20 mouse cellular contexts compared by ENCODE assay signal in the genomic region with DNA sequence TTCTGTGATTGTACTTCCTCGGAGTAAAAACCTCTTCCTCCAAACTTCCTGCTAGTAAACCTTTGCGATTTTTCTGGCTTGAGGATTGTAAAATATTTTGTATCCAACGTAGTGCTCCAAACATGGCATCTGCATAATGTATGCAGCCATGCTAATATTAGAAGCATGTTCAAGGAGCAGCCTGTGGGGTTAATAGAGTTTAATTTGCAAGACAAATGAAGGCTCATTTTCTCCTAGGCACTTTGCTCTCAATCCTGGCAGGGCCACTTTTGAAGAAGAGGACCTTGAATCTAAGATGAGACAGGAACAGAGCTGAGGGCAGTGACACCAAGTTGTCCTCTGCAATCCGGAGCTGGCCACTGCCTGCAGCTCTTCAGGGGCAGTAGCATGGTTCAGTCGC.
A peak's percentile ranks its signal among the peaks of the same experiment; 100 is the strongest.
DNase-seq lines count a peak whose midpoint lies in the region; ATAC-seq and TF ChIP-seq lines count a peak whose summit lies in the region.
"Had no signal": no experiment of that assay in that cellular context is flagged by ENCODE, and none has a peak within 500 bp of the region (broad histone marks: within the 10 kb centered on the region; RNA-seq: fewer than 3 reads in every experiment).

No protein-coding gene starts in this region.

- no peak overlapping the region for H3K4me3 ChIP-seq in forebrain, embryonic 14.5 days (ENCODE audit: low read depth, low read length)
- no peak overlapping the region for H3K4me3 ChIP-seq in forebrain, embryonic 12.5 days (replicated peaks)
- no peak overlapping the region for H3K4me3 ChIP-seq in midbrain, embryonic 13.5 days (replicated peaks)
- H3K4me3 ChIP-seq in midbrain, embryonic 16.5 days (ENCODE audit: low read depth, low read length): no peak overlapping the region
- H3K4me3 ChIP-seq in CH12.LX (replicated peaks in 1 of 3; ENCODE audit: low read depth in 2 of 3, low read length in 2 of 3, poor library complexity in 1 of 3): no peak overlapping the region
- H3K4me3 ChIP-seq: embryonic facial prominence, embryonic 10.5 days; embryonic facial prominence, embryonic 12.5 days; forebrain, embryonic 15.5 days had no signal

- ATAC-seq in forebrain, embryonic 14.5 days: no peak
- no peak for ATAC-seq in forebrain, embryonic 12.5 days (ENCODE audit: low FRiP score)
- no peak for ATAC-seq in midbrain, embryonic 13.5 days
- no peak for ATAC-seq in midbrain, embryonic 16.5 days
- no peak for ATAC-seq in granulocyte monocyte progenitor cell, adult 5-6 weeks (replicated peaks; ENCODE audit: poor library complexity, severe bottlenecking)
- ATAC-seq: CD4-positive, CD25-positive, alpha-beta regulatory T cell, adult 4 months; forebrain, embryonic 15.5 days; forebrain, postnatal 0 days had no signal

- H3K27ac ChIP-seq in forebrain, embryonic 14.5 days (ENCODE audit: low read depth, low read length): no peak overlapping the region
- no peak overlapping the region for H3K27ac ChIP-seq in forebrain, embryonic 12.5 days
- H3K27ac ChIP-seq in midbrain, embryonic 13.5 days: 0 out of 2 replicates have a peak overlapping the region, but pooled peaks have one; percentile 51
- H3K27ac ChIP-seq in midbrain, embryonic 16.5 days (ENCODE audit: low read length): no peak overlapping the region
- H3K27ac ChIP-seq in CH12.LX (ENCODE audit: insufficient read depth, low read depth): no peak overlapping the region
- H3K27ac ChIP-seq: embryonic facial prominence, embryonic 10.5 days; embryonic facial prominence, embryonic 12.5 days; forebrain, embryonic 15.5 days had no signal

- H3K9ac ChIP-seq in forebrain, embryonic 14.5 days (ENCODE audit: low read length): no peak overlapping the region
- H3K9ac ChIP-seq in forebrain, embryonic 12.5 days: no peak overlapping the region
- H3K9ac ChIP-seq in midbrain, embryonic 13.5 days (replicated peaks): no peak overlapping the region
- H3K9ac ChIP-seq in midbrain, embryonic 16.5 days (ENCODE audit: low read depth, low read length): no peak overlapping the region
- no peak overlapping the region; the same call in 1 of the 2 replicates for H3K9ac ChIP-seq in CH12.LX (ENCODE audit: insufficient read depth, low read depth)
- H3K9ac ChIP-seq: embryonic facial prominence, embryonic 12.5 days; forebrain, embryonic 15.5 days; forebrain, postnatal 0 days had no signal

- peak; percentile 46 for DNase-seq in forebrain, embryonic 14.5 days (ENCODE audit: low spot score)
- peak; percentile 63 for DNase-seq in CH12.LX (ENCODE audit: extremely low read depth)
- DNase-seq: adrenal gland, adult 2 months; adrenal gland, postnatal 10 days; adrenal gland, postnatal 25 days; B cell, adult 2 months; cerebellum, adult 11-12 months; cerebellum, adult 2 months; cerebellum, adult 9-10 months; cerebellum, postnatal 10 days; cerebellum, postnatal 25 days; forebrain, postnatal 0 days had no signal

- no peak for TF ChIP-seq EP300 in CH12.LX (IDR thresholded peaks at IDR 0.05; ENCODE audit: low read length)

- in situ Hi-C loops in CH12.LX (cut with MboI; ENCODE audit: low pct_ligation_motif_present, low pct_unique_long_range_greater_than_20kb, low sequenced_read_pairs): no loop called here

- dilution Hi-C loops in CH12.LX (cut with MboI; ENCODE audit: extremely low pct_ligation_motif_present, extremely low pct_unique_long_range_greater_than_20kb, low sequenced_read_pairs): no loop called here

- TF ChIP-seq POLR2A in CH12.LX (IDR thresholded peaks at IDR 0.05; ENCODE audit: low read depth, low read length): no peak

- no peak for TF ChIP-seq RAD21 in CH12.LX (IDR thresholded peaks at IDR 0.05; ENCODE audit: low read depth, low read length)

- peaks cover 7% of the 10 kb centered on the region for H3K4me1 ChIP-seq in forebrain, embryonic 14.5 days (ENCODE audit: control insufficient read depth, insufficient read depth, low read length)
- H3K4me1 ChIP-seq in forebrain, embryonic 12.5 days: peaks cover 17% of the 10 kb centered on the region
- H3K4me1 ChIP-seq in midbrain, embryonic 13.5 days (replicated peaks): peaks cover 36% of the 10 kb centered on the region
- peaks cover 14% of the 10 kb centered on the region; the same call in 1 of the 2 replicates for H3K4me1 ChIP-seq in midbrain, embryonic 16.5 days (ENCODE audit: control insufficient read depth, insufficient read depth, low read length)
- peaks cover 22 to 49% of the 10 kb centered on the region in 2 experiments for H3K4me1 ChIP-seq in CH12.LX (ENCODE audit: control insufficient read depth in 1 of 2, insufficient read depth in 2 of 2)

- H3K9me3 ChIP-seq in forebrain, embryonic 14.5 days (replicated peaks; ENCODE audit: control insufficient read depth, low read length): no peaks in the 10 kb centered on the region
- no peaks in the 10 kb centered on the region for H3K9me3 ChIP-seq in forebrain, embryonic 12.5 days
- no peaks in the 10 kb centered on the region for H3K9me3 ChIP-seq in midbrain, embryonic 13.5 days
- no peaks in the 10 kb centered on the region; the same call in 1 of the 2 replicates for H3K9me3 ChIP-seq in midbrain, embryonic 16.5 days (replicated peaks; ENCODE audit: control insufficient read depth, low read length, poor library complexity, severe bottlenecking)
- no peaks in the 10 kb centered on the region for H3K9me3 ChIP-seq in CH12.LX (replicated peaks; ENCODE audit: low read length)
- H3K9me3 ChIP-seq: embryonic facial prominence, embryonic 10.5 days; forebrain, embryonic 15.5 days had no signal

- H3K36me3 ChIP-seq in forebrain, embryonic 14.5 days (ENCODE audit: control insufficient read depth, insufficient read depth, low read length): no peaks in the 10 kb centered on the region
- no peaks in the 10 kb centered on the region for H3K36me3 ChIP-seq in forebrain, embryonic 12.5 days (replicated peaks)
- H3K36me3 ChIP-seq in midbrain, embryonic 13.5 days: no peaks in the 10 kb centered on the region
- no peaks in the 10 kb centered on the region for H3K36me3 ChIP-seq in midbrain, embryonic 16.5 days (ENCODE audit: control insufficient read depth, insufficient read depth, low read length)
- peaks cover 0 to 4% of the 10 kb centered on the region in 2 experiments for H3K36me3 ChIP-seq in CH12.LX (replicated peaks in 1 of 2; ENCODE audit: control insufficient read depth in 1 of 2, insufficient read depth in 1 of 2, low read length in 1 of 2)
- H3K36me3 ChIP-seq: embryonic facial prominence, embryonic 10.5 days; embryonic facial prominence, embryonic 12.5 days; forebrain, embryonic 15.5 days had no signal

- no peak overlapping the region for H3K4me2 ChIP-seq in forebrain, embryonic 14.5 days (ENCODE audit: low read length)
- no peak overlapping the region for H3K4me2 ChIP-seq in forebrain, embryonic 12.5 days
- H3K4me2 ChIP-seq in midbrain, embryonic 13.5 days (replicated peaks): no peak overlapping the region
- H3K4me2 ChIP-seq in midbrain, embryonic 16.5 days (ENCODE audit: low read length): no peak overlapping the region
- no peak overlapping the region; the same call in none of the 2 replicates for H3K4me2 ChIP-seq in CH12.LX (ENCODE audit: insufficient read depth, low read depth, poor library complexity, severe bottlenecking)
- H3K4me2 ChIP-seq: embryonic facial prominence, embryonic 12.5 days; forebrain, embryonic 15.5 days had no signal

- WGBS in forebrain, embryonic 14.5 days: 43% methylated on average over 5 of the region's 5 CpGs
- 52% methylated on average over 5 of the region's 5 CpGs for WGBS in forebrain, embryonic 12.5 days
- WGBS in midbrain, embryonic 13.5 days: 55% methylated on average over 5 of the region's 5 CpGs
- WGBS in midbrain, embryonic 16.5 days: 43% methylated on average over 5 of the region's 5 CpGs

- no peaks in the 10 kb centered on the region for H3K79me2 ChIP-seq in CH12.LX (replicated peaks; ENCODE audit: control insufficient read depth, extremely low read depth, insufficient read depth, poor library complexity, severe bottlenecking)

- TF ChIP-seq CTCF in CH12.LX (conservative IDR thresholded peaks at IDR 0.05 in 1 of 2, IDR thresholded peaks at IDR 0.05 in 1 of 2; ENCODE audit: low read depth in 2 of 2, low read length in 2 of 2): no peak

- H3K27me3 ChIP-seq in forebrain, embryonic 14.5 days (replicated peaks; ENCODE audit: control insufficient read depth, insufficient read depth, low read length): no peaks in the 10 kb centered on the region
- peaks cover 2% of the 10 kb centered on the region for H3K27me3 ChIP-seq in forebrain, embryonic 12.5 days
- H3K27me3 ChIP-seq in midbrain, embryonic 13.5 days: peaks cover 5% of the 10 kb centered on the region; the same call in 1 of the 2 replicates
- no peaks in the 10 kb centered on the region for H3K27me3 ChIP-seq in midbrain, embryonic 16.5 days (ENCODE audit: control insufficient read depth, insufficient read depth, low read depth, low read length)
- H3K27me3 ChIP-seq in CH12.LX (replicated peaks): no peaks in the 10 kb centered on the region
- H3K27me3 ChIP-seq: embryonic facial prominence, embryonic 12.5 days had no signal

TF ChIP-seq in CH12.LX, 34 proteins besides CTCF, POLR2A, EP300 and RAD21:
- no peak for TF ChIP-seq IRF4 (IDR thresholded peaks at IDR 0.05; ENCODE audit: low read depth, low read length)
- TF ChIP-seq ETS1 (conservative IDR thresholded peaks at IDR 0.05; ENCODE audit: low read depth, low read length): peak; percentile 22; the same call in 1 of the 2 replicates
TF ChIP-seq in CH12.LX: peak in this region for 1.
